Mouse (Mus musculus): Measurements from ENCODE around the gene Mef2c.

- no peak for TF ChIP-seq CTCF (IDR thresholded peaks at IDR 0.05; ENCODE audit: insufficient read depth, low read length)
- no peak for TF ChIP-seq POLR2A (IDR thresholded peaks at IDR 0.05; ENCODE audit: borderline replicate concordance, extremely low read depth, low read depth, low read length)
Measured at GRCm38 (mm10) chr13:83715308-83715785, 211.5 kb downstream of the Mef2c start.
